Mouse (Mus musculus) hindbrain, embryonic 16.5 days (tissue): ENCODE measurements around the gene Atpif1. TPM values are rescaled to one million over a fixed set of nuclear protein-coding genes. Genes with fewer than 3 reads are reported as not detected.

Experiments
- ATAC-seq: fragments of 200-750 bp; cut with Nextera tagmentation; 2 replicates; pipeline ENCODE4 v1.8.0; 2017; ENCODE audit warnings: moderate TSS enrichment, moderate library complexity
- H3K27ac ChIP-seq: fragments of 300-500 bp; sonication (generic); 2 replicates; pipeline ENCODE4 v1.5.1; 2014; ENCODE audit warnings: low read depth, mild to moderate bottlenecking, control low read depth, low read length, moderate library complexity
- H3K27me3 ChIP-seq: fragments of 300-500 bp; sonication (generic); replicated peaks from 2 replicates; pipeline ENCODE4 v1.6.1; 2014; ENCODE audit warnings: low read length; ENCODE audit not compliant: control insufficient read depth, insufficient read depth
- H3K36me3 ChIP-seq: fragments of 300-500 bp; sonication (generic); 2 replicates; pipeline ENCODE4 v1.6.1; 2014; ENCODE audit warnings: mild to moderate bottlenecking, low read length, moderate library complexity, mixed read lengths; ENCODE audit not compliant: control insufficient read depth, insufficient read depth
- H3K4me1 ChIP-seq: fragments of 300-500 bp; sonication (generic); 2 replicates; pipeline ENCODE4 v1.6.1; 2014; ENCODE audit warnings: low read depth, low read length; ENCODE audit not compliant: control insufficient read depth, insufficient read depth
- H3K4me2 ChIP-seq: fragments of 300-500 bp; sonication (generic); 2 replicates; pipeline ENCODE4 v1.6.1; 2014; ENCODE audit warnings: mild to moderate bottlenecking, low read length, control low read depth, moderate library complexity
- H3K4me3 ChIP-seq: fragments of 300-500 bp; sonication (generic); 2 replicates; pipeline ENCODE4 v1.5.1; 2014; ENCODE audit warnings: mild to moderate bottlenecking, low read length, control low read depth, moderate library complexity
- H3K9ac ChIP-seq: fragments of 300-500 bp; sonication (generic); 2 replicates; pipeline ENCODE4 v1.6.1; 2014; ENCODE audit warnings: low read depth, mild to moderate bottlenecking, control low read depth, low read length, moderate library complexity
- H3K9me3 ChIP-seq: fragments of 300-500 bp; sonication (generic); 2 replicates; pipeline ENCODE4 v1.6.1; 2014; ENCODE audit warnings: mild to moderate bottlenecking, low read length, moderate library complexity; ENCODE audit not compliant: control insufficient read depth
- WGBS: fragments of 180-500 bp; shearing (Covaris S2); extraction: QIAGEN DNeasy Blood & Tissue Kit; methylation state at CpG from one replicate; pipeline ENCODE4 v1.1.7; 2014; 5-methylcytosine and 5-hydroxymethylcytosine counted together
- polyA plus RNA-seq: library from polyadenylated mRNA; unstranded; fragments of >200 nt; fragmentation: Nextera tagmentation; extraction: Ambion mirVana; gene quantifications from 2 replicates; pipeline ENCODE4 v1.2.1, GENCODE M21; 2015

Atpif1 gene
- polyA plus RNA-seq, 1 experiment from 2014 or later, result 1,329 TPM

GRCm38 (mm10) chr4:132530033-132530804 lies 3.2 kb downstream of the Atpif1 start:
- Histone ChIP-seq H3K27me3 (no peaks in the 10 kb centered on the region), H3K4me3 (no peak overlapping the region), H3K9ac (no peak overlapping the region), H3K4me2 (no peak overlapping the region), H3K4me1 (peaks cover 12% of the 10 kb centered on the region), H3K9me3 (no peaks in the 10 kb centered on the region), H3K27ac (no peak overlapping the region), H3K36me3 (peaks cover 13% of the 10 kb centered on the region)
- no peak for ATAC-seq
- WGBS, result 92% methylated on average over 20 of the region's 20 CpGs

- Histone ChIP-seq H3K4me1 (peaks cover 12% of the 10 kb centered on the region), H3K27me3 (no peaks in the 10 kb centered on the region), H3K27ac (no peak overlapping the region), H3K4me3 (no peak overlapping the region), H3K36me3 (peaks cover 13% of the 10 kb centered on the region), H3K4me2 (no peak overlapping the region), H3K9me3 (no peaks in the 10 kb centered on the region), H3K9ac (no peak overlapping the region)
- no peak for ATAC-seq
- 86% methylated on average over 4 of the region's 4 CpGs for WGBS
These were observed 4.1 kb downstream of the Atpif1 start for GRCm38 (mm10) chr4:132529344-132529743.

GRCm38 (mm10) chr4:132527917-132528522 lies 5.4 kb downstream of the Atpif1 start:
- H3K9me3 ChIP-seq, result no peaks in the 10 kb centered on the region
- H3K27me3 ChIP-seq, result no peaks in the 10 kb centered on the region
- no peak overlapping the region for H3K4me2 ChIP-seq
- peaks cover 9% of the 10 kb centered on the region for H3K4me1 ChIP-seq
- WGBS, result 91% methylated on average over 8 of the region's 8 CpGs
- peaks cover 13% of the 10 kb centered on the region for H3K36me3 ChIP-seq
- H3K27ac ChIP-seq, result no peak overlapping the region
- no peak overlapping the region for H3K4me3 ChIP-seq
- no peak for ATAC-seq
- H3K9ac ChIP-seq, result no peak overlapping the region

GRCm38 (mm10) chr4:132526678-132527077 lies 6.8 kb downstream of the Atpif1 start:
- Histone ChIP-seq H3K27ac (no peak overlapping the region), H3K36me3 (peaks cover 13% of the 10 kb centered on the region), H3K4me1 (peaks cover 3% of the 10 kb centered on the region), H3K9me3 (no peaks in the 10 kb centered on the region), H3K4me2 (no peak overlapping the region), H3K9ac (no peak overlapping the region), H3K27me3 (no peaks in the 10 kb centered on the region), H3K4me3 (no peak overlapping the region)
- ATAC-seq, result no peak
- WGBS, result 50% methylated on average over 2 of the region's 2 CpGs

- H3K4me3 ChIP-seq, result no peak overlapping the region
- no peaks in the 10 kb centered on the region for H3K27me3 ChIP-seq
- peaks cover 4% of the 10 kb centered on the region for H3K36me3 ChIP-seq
- no peak overlapping the region for H3K27ac ChIP-seq
- H3K9me3 ChIP-seq, result no peaks in the 10 kb centered on the region
- ATAC-seq, result no peak
- no peaks in the 10 kb centered on the region for H3K4me1 ChIP-seq
- WGBS, result 47% methylated on average over 6 of the region's 6 CpGs
- H3K4me2 ChIP-seq, result no peak overlapping the region
- H3K9ac ChIP-seq, result no peak overlapping the region
These were observed 8.7 kb downstream of the Atpif1 start for GRCm38 (mm10) chr4:132524808-132525207.

GRCm38 (mm10) chr4:132524321-132524741 lies 9.1 kb downstream of the Atpif1 start:
- no peaks in the 10 kb centered on the region for H3K27me3 ChIP-seq
- 18% methylated on average over 11 of the region's 11 CpGs for WGBS

GRCm38 (mm10) chr4:132519188-132519587 lies 14.3 kb downstream of the Atpif1 start:
- Histone ChIP-seq H3K4me2 (no peak overlapping the region), H3K9me3 (no peaks in the 10 kb centered on the region), H3K27me3 (no peaks in the 10 kb centered on the region), H3K36me3 (no peaks in the 10 kb centered on the region), H3K4me3 (no peak overlapping the region), H3K27ac (no peak overlapping the region), H3K4me1 (peaks cover 8% of the 10 kb centered on the region), H3K9ac (no peak overlapping the region)
- no peak for ATAC-seq
- WGBS, result 94% methylated on average over 3 of the region's 3 CpGs

More at GRCm38 (mm10) chr4:132524321-132524741, 9.1 kb downstream of the Atpif1 start:
- no peak for ATAC-seq
- Histone ChIP-seq H3K36me3 (no peaks in the 10 kb centered on the region; the same call in 1 of the 2 replicates), H3K9me3 (no peaks in the 10 kb centered on the region), H3K27ac (no peak overlapping the region), H3K4me2 (no peak overlapping the region), H3K9ac (no peak overlapping the region), H3K4me3 (no peak overlapping the region), H3K4me1 (no peaks in the 10 kb centered on the region)

GRCm38 (mm10) chr4:132518066-132518465 lies 15.4 kb downstream of the Atpif1 start:
- ATAC-seq, result no peak
- Histone ChIP-seq H3K27me3 (no peaks in the 10 kb centered on the region), H3K9ac (no peak overlapping the region), H3K9me3 (no peaks in the 10 kb centered on the region), H3K27ac (no peak overlapping the region), H3K36me3 (no peaks in the 10 kb centered on the region), H3K4me1 (peaks cover 9% of the 10 kb centered on the region), H3K4me2 (no peak overlapping the region), H3K4me3 (no peak overlapping the region)
- 67% methylated on average over 8 of the region's 8 CpGs for WGBS

- Histone ChIP-seq H3K4me1 (peaks cover 9% of the 10 kb centered on the region), H3K4me2 (peak overlapping the region; percentile 87), H3K27ac (peak overlapping the region; percentile 62), H3K27me3 (peaks cover 3% of the 10 kb centered on the region; the same call in 1 of the 2 replicates), H3K4me3 (peak overlapping the region; percentile 43), H3K36me3 (no peaks in the 10 kb centered on the region), H3K9me3 (no peaks in the 10 kb centered on the region), H3K9ac (peak overlapping the region; percentile 15; the same call in 1 of the 2 replicates)
- WGBS, result 24% methylated on average over 20 of the region's 22 CpGs
- peak; percentile 95 for ATAC-seq
These were observed 17.9 kb downstream of the Atpif1 start for GRCm38 (mm10) chr4:132515369-132516155.
